Mouse (Mus musculus) granulocyte monocyte progenitor cell, adult 5-6 weeks (primary cell): ENCODE measurements at regions not wholly inside any gene's neighbourhood (a gene's known extent, or its start where the extent isn't known, plus 50 kb on each side); places are given as distances from the start of the nearest gene placed in this dataset.

Experiments
- ATAC-seq: replicated peaks from 2 replicates; pipeline ENCODE4 v1.8.0; 2016; ENCODE audit warnings: mild to moderate bottlenecking, moderate TSS enrichment, inconsistent platforms; ENCODE audit not compliant: poor library complexity, severe bottlenecking

DNA sequence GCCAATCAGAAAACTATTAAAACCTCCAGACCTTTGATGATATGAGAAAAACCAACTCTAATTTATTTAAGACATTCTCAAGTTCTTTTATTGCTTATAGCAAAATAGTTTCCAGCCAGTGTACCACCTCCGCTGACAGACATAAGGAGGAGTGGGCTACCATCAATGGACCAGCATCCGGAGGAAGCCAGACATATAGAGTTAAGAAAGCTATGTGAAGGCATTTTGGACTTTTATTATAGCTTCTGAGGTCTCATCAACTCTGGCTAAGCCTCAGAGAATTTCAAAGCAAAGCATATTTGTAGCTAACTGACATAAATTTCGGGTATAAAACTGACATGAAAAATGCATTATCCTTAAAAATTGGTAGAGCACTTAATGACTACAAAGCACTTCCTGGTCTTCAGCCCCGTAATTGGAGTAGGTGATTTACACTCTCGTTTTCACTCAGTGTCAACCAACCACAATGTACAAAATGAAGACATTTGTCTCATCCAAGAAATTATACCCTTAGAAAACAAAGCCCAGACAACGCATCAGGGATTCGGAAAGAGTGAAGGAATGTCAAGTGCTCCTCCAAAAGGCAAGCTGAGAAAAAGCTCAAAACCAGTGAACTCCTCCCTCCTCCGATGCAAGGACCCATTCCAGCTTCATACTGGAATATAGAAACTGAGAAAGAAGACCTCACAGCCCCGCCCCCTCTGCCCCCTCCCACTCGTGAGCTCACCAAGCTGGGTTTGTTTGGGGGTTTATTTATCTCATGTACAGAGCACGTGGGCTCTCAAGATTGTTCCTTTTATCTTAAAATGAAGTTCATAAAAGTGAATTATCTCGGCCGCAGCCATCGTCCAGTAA lies 208.5 kb downstream of the Mreg start:
- no peak for ATAC-seq

- ATAC-seq: no peak
Measured at GRCm38 (mm10) chr1:72002471-72003116, 209.5 kb downstream of the Mreg start.

DNA sequence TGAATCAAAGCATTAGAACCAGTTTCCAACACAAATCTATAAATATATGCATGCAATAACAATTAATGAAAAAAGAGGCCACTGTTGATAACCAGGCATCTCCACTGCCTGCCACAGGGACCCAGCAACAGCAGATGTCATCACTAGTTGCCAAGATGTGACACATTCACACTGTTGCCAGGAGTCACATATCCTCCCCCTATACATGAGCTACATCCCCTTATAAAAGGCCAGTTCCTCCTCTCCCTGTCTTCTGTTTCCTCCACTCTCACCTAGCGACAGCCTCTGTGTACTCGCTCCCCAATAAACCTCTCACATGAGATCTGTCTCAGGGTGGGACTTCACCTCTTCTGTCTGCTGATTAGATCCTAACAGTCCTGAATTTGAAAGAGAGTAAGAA lies 211.4 kb downstream of the Mreg start:
- peak; percentile 94 for ATAC-seq

DNA sequence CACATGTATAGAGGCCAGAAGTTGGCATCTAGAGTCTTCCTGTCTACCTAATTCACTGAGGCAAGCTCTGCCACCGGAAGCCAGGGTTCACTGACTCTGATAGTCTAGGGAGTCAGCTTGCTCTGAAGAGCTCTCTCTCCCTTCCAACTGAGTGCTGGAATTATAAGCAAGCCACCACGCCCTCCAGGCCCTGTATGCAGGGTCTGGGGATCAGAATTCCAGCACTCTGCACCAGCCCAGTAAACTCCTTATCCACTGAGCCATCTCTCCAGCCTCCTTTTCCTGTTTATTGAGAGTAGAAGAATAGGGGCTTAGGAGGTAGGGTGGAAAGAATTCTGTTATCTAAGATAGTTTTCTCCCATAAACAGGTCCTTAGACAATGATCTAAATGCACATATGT lies 215.3 kb downstream of the Mreg start:
- no peak for ATAC-seq

GRCm38 (mm10) chr1:71996234-71996619 lies 215.9 kb downstream of the Mreg start:
- ATAC-seq: no peak

DNA sequence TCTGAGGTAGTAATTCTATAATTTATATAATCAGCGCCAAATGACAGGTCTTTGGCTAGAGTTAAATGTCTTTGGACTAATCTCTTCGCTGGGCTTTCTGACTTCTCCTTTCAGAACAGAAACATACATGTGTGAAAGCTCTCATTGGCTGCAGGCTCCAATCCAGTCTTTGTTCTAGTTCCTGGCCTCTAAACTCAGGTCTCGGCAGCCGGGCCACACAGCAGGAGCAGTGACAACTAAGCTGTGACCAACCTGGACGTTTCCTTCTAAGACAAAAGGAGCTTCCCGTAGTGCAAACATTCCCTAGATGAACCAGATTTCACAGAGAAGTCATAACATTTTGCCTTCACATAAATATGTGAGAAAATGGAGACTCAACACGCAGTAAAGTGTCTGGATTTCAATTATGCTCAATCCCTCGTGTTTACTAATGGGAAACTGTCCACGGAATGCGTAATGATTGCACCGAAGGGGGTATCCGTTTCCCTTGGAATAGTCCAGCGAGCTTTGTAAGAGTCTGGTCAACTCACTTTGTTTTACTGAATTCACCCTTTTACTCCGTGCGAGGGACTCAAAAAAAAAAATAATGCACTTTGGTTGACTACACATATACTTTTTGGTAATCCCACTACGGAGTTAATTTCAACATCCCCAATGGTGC lies 216.4 kb downstream of the Mreg start:
- ATAC-seq: 0 out of 2 replicates have a peak, but pooled peaks have one; percentile 44

GRCm38 (mm10) chr1:71990936-71991335 lies 221.2 kb downstream of the Mreg start:
- no peak for ATAC-seq

DNA sequence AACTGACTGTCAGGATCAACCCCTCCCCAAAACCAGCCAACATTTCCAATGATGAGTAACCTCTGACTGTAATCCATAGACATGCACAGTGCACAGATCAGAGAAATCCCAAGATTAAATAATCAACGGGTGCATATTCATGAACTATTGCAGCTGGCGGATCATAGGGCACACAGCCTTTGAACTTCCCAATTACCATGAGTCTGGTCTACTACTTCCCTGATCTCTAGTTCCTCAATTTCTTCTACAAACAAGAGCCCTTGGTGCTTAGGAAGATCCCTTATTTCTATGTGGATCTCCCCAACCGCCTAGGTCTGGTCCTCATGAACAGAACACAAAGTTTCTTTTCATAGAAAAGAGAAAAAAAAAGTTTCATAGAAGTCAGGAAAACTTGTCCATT lies 224.0 kb downstream of the Mreg start:
- ATAC-seq: peak; percentile 91

- ATAC-seq: peak; percentile 66
Measured at GRCm38 (mm10) chr1:71986047-71986446, 226.1 kb downstream of the Mreg start.

- ATAC-seq: no peak
Measured at GRCm38 (mm10) chr1:71983786-71984185, 228.3 kb downstream of the Mreg start.

DNA sequence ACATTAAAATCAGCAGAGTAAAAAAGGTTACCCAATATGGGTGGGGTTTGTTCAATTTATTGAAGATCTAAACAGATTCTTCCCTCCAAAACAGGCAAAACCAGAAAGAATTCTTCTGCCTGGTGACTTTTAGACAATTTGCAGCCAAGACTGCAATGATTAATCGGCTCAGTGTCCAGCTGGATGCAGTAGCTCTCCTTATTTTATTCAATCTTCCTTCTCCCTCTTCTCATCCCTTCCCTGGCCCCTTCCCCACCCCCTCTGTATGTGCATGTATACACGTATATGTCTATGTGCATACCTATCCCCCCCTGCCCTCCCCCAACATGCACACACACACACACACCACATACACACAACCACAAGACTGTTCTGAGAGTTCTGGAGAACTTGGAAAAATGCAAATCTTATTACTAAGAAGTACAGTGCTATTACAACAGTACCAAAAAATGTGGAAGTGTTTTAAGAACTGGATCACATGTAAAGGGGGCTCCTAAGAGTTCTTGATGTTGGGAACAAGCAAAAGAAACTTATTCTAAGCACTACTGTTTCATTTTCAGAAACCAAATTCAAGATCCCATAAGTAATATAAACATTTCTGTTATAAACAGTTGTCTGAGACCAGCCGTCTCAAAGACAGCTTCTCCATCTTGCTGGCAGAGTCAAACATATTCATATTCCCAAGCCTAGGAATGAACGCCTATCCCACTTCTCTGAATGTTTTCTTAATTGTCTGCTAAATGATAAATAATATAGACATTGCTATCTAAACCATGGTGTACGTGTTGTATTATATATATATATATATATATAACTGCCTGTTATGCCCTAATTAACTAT lies 229.5 kb downstream of the Mreg start:
- no peak for ATAC-seq

GRCm38 (mm10) chr1:71980624-71981023 lies 231.5 kb downstream of the Mreg start:
- no peak for ATAC-seq

DNA sequence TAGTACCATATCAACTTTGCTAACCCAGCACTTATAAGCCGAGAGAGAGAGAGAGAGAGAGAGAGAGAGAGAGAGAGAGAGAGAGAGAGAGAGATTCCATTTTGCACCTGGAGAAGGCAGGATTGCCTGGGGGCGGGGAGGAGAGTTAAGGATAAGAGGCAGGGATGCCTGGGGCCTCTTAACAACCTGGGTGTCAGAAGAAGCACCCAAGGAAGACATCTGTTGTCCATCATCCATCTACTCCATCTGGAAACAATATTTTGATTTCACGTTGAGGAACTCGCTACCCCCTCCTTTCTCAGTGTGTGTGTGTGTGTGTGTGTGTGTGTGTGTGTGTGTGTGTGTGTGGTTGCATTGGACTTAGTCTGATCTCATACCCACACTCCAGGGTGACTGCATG lies 232.8 kb downstream of the Mreg start:
- no peak for ATAC-seq

DNA sequence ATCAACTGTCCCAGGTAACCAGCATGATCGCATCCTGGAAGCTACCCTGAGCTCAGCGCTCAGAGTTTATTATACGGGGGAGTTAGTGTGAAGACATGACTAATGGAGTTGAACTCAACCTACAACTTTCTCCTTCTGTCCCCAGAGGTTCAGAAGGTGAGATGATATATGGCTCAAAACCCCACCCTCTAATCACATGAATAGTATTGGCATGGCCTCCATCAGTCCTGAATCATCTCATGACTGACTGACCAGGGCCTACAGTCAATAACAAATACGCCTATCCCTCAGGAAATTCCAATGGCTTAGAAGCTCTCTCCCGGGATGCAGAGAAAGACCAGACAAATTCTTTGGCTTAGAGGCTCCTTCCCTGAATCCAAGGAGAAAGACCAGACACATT lies 234.7 kb downstream of the Mreg start:
- ATAC-seq: no peak

- peak; percentile 100 for ATAC-seq
Measured at GRCm38 (mm10) chr1:71974715-71975114, 237.4 kb downstream of the Mreg start.

- ATAC-seq: no peak
Measured at GRCm38 (mm10) chr1:71971943-71972342, 240.2 kb downstream of the Mreg start.

DNA sequence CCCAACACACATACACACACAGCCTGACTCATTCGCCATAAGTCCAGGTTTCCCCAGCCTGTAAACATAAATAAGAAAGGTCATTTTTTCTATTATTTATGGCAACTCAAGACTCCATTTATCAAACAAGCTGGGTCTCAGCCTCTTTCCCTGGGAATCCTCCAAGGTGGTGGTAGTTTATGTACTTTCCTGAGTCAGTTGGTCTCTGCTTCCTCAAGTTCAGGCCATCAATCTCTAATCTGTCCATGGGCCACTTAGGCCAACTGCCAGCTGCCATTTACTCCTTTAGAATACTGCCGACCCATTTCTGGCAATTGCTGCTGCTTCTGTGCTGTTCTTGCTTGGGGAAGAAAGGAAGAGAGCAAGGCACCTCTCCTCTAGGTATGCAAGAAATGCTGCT lies 241.3 kb downstream of the Mreg start:
- ATAC-seq: no peak

GRCm38 (mm10) chr1:71967574-71968104 lies 244.5 kb downstream of the Mreg start:
- ATAC-seq: peak; percentile 78

DNA sequence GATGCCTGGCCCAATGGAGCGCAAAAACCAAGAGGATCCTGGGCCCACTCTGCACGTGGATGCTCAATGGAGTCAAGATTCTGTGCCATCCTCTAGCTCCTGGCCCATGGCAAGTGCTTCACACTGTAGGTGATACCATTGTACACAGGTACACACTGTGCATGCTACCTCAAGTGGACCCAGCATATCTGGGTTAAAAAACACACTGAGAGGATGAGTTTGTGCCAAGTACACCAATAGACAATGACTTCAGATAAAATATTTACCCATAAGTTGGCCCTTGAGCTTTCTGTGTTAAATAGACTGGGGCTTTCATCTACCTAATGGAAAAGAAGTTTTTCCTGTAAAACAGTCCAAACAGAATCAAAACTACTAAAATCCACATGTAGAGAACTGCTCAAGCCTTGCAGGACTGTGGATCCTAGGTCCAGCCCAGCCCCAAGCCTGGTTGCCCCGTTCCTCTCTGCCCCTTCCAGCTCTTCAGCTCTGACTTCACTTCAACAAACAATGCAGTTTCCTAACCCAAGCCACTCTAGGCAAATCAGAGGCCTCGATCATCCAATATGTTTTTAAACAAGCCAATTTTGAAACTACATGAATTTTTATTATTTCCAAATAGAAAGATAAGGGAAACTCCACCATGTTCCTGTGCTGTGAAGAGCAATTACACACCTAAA lies 247.5 kb downstream of the Mreg start:
- no peak for ATAC-seq

GRCm38 (mm10) chr1:71956940-71957339 lies 255.2 kb downstream of the Mreg start:
- ATAC-seq: peak; percentile 80
